Mouse (Mus musculus) bone marrow, adult 2 months (tissue): ENCODE measurements around the gene Myo10.

Source experiments
- CTCF ChIP-seq: fragments of 200-500 bp; IDR thresholded peaks from 2 replicates; pipeline ENCODE4 v1.5.1; 2011; ENCODE audit warnings: low read length, control low read depth; ENCODE audit not compliant: control insufficient read depth, insufficient read depth
- POLR2A ChIP-seq: fragments of 200-500 bp; IDR thresholded peaks from 2 replicates; pipeline ENCODE4 v1.6.1; 2011; ENCODE audit warnings: low read depth, mild to moderate bottlenecking, control low read depth, low read length, borderline replicate concordance; ENCODE audit not compliant: control insufficient read depth

DNA sequence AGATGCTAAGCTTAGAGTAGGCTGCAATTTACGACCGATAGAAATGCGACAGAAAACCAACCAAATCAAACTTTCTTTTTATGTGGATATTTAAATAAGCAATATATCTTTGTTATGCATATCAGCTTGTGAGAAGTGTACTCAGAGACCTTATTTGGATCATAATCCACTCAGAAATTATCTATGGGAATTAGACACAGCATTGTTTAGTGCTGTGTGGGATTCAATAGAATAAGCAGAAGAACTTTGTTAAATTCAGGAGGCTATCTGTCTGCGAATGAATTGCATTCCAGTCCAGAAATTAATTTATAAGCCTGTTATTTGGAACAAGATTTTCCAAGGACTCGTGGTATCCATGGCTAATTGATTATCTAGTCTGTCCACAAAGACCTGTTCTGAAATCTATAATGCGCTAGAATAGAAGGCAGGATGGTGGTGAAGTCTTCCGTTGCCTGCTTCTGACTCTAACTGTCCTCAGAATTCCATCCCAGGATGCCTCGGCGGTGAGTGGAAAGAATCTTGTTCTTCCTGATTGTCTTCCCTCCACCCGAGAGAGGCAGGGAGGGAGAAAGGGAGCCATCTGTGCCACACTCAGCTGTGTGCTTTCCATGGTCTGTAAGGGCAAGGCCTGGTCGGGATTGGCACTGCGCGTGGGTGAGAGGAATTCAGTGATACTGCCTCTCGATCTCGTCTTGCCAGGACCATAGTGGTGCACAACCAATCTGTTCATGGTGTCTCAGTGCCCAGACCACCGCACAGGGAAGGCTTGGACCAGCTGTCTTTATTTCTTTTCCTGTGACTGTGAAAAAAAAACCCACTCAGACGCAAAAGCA, 52.0 kb downstream of the Myo10 start:
- TF ChIP-seq CTCF: no peak
- no peak for TF ChIP-seq POLR2A
